Mouse (Mus musculus) CD4-positive, CD25-positive, alpha-beta regulatory T cell, adult 4 months (primary cell): ENCODE data around the gene Nt5e. TPM values are rescaled to one million over a fixed set of nuclear protein-coding genes. Genes with fewer than 3 reads are reported as not detected.

ENCODE experiments used
- ATAC-seq: one replicate; pipeline ENCODE4 v1.8.0; 2017
- polyA plus RNA-seq, 2 experiments: library from polyadenylated mRNA; unstranded; fragments of 100-300 nt; shearing (Covaris generic); gene quantifications; one replicate each; pipeline ENCODE4 v1.2.1; 2017

Gene Nt5e
- polyA plus RNA-seq, 2 experiments from 2014 or later: 231 to 300 TPM

DNA sequence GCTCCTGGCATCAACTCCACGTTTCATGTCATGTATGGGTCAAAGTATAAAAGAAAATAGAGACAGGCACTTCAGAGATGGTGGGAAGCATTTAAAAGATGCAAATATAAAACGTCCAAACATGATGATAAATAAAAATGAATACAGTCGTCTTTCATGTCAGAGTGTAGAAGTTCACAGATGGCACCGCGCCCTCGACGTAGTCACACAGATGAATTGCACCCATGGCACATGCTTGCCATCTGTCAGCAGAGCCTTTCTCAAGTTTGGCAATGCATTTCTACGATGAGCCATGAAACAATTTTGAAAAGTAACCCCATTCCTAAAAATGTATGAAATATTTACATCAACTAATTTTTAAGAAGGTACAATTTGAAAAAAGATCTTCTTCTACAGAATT lies 67.9 kb downstream of the Nt5e start:
- no peak for ATAC-seq

DNA sequence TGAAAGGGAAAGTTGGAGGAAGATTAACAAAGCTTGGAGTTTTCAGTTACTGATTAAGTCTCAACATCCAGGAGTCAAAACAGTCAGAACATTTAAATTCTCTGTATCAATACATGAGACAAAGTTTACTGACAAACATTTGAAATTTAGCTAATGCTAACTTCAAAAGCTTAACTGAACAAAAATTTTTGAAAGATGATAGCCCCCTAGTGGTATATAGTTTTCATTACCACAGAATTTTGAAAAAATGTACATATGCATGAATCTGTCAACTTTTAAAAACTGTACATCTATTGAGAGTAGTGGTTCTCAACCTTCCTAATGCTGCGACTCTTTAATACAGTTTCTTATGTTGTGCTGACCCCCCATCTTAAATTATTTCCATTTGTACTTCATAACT lies 71.5 kb downstream of the Nt5e start:
- peak; percentile 81 for ATAC-seq

- ATAC-seq: no peak
These were observed 77.1 kb downstream of the Nt5e start for GRCm38 (mm10) chr9:88404088-88404487.

DNA sequence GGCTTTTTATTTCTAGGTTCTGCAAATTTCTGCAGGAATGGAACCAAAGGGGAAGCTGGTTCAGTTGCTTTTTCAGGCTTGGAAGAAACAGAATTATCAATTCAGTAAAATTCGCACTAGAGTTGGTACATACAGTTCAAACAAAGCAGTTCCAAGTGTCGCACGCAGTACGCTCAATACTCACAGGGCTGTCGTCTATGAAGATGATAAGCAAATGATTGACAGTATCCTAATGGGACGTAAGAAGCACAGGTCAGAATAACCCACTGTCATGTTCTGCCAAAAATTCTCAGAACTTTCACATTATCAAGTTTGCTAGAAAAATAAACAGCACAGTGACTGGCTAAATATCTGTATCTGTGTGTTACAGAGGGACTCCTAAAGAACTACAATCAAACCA lies 77.5 kb downstream of the Nt5e start:
- no peak for ATAC-seq

GRCm38 (mm10) chr9:88409978-88410377 lies 83.0 kb downstream of the Nt5e start:
- no peak for ATAC-seq

DNA sequence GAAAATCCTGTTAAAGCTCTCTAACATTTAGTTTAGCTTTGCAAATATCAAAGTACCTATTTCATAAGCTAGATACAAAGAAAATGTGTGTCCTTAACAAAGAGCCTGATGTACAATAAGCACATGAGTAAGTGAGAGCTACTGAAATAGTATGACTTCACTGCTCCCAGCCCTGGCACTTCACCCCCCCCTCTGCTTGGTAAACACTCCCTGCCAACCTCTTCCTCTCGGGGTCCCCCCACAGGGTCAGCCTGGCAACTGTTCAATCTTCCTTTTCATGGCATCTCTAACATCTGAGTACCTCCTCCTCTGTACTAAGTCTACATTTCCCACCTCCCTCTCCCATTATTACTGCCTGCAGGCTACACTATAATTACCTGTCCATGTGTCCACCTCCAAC lies 89.8 kb downstream of the Nt5e start:
- ATAC-seq: no peak

Other genes starting within 250 kb of the Nt5e start
- gene Snx14, start 111.8 kb downstream of the Nt5e start, polyA plus RNA-seq: 10 to 100 TPM; 44.6 to 52.4 TPM
- 1 to 10 TPM; 1.2 to 1.8 TPM for gene Gm20537, start 129.4 kb downstream of the Nt5e start, polyA plus RNA-seq
- gene Syncrip, start 155.4 kb downstream of the Nt5e start, polyA plus RNA-seq: 100 to 1,000 TPM in 1 of 2 experiments, 10 to 100 TPM in 1; 96.0 to 101 TPM
- gene Zfp949, start 220.8 kb downstream of the Nt5e start, polyA plus RNA-seq: 10 to 100 TPM; 15.4 to 16.7 TPM